Mouse (Mus musculus): ENCODE measurements at regions not wholly inside any gene's neighbourhood (a gene's known extent, or its start where the extent isn't known, plus 50 kb on each side); places are given as distances from the start of the nearest gene placed in this dataset.
"Not testable (repeated sequence)": the region's sequence is repeated elsewhere in the genome, so short reads cannot be mapped to it uniquely, and the experiment has no call there.

- no peak for DNase-seq
These were observed 1878.9 kb upstream of the Flrt2 start for GRCm38 (mm10) chr12:93812963-93813733.

DNA sequence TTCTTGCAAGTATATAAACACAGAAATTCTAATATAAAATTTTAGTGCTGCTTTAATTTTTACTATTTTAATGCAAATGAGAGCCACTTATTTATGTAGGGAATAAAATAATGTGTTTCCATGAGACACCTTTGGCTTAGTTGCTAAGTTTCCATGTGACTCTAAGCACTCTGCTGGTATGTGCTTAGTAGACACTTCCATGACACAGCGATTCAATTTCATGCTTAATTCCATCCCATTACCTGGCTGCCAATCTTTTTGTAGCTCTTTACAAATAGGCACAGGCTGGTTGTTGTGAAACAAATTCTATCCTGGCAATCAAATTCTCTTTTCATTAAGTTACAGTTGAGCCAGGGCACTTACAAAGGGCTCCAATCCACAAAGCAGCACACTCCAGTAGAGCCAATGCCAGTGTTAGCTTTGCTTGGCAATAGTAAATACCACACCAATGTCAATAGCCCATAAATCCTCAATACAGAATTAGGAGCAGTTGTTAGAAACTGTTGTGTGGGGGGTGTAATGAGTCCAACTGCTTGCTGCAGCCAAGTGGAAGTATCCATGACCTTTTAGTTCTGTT, 1841.0 kb upstream of the Flrt2 start:
- DNase-seq, result no peak

DNA sequence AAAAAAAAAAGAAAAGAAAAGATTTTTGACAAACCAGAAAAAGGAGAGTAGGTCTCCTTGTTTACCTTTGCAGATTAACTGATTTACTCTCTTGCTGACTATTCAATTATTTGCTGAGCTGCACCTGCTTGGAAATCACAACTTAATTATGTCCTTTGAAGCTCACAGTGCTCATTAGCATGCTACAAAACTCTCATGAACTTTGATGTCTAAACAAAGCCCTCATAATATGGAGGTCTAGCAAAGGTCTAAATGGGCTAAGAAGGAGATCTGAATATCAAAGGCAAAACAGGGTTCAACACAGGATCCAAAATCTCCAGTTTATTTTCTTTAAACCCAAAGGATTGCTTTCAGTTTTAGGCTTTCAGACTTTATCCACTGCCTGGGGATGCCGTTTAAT, 1840.4 kb upstream of the Flrt2 start:
- no peak for DNase-seq

DNA sequence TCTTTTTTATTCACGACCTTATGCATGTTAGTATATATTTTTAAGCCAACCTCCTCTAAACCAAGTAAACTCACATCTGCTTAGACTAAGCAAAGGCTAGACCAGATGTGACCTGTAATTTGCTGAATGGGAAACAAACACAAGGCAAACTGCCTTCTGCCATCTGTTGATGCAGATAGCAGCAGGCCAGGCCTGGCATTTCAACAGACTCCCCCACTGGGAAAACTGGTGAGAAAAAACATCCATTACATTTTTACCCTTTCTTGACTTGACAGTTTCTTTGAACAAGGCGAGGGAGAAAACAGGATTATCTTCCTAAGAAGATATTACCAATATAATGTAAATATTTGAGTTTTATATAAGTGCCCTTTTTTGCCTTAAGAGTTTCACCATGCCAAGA, 1806.1 kb upstream of the Flrt2 start:
- no peak for DNase-seq

GRCm38 (mm10) chr12:93890109-93890508, 1801.9 kb upstream of the Flrt2 start:
- no peak for DNase-seq

- not testable (repeated sequence) for DNase-seq
These were observed 1763.3 kb upstream of the Flrt2 start for GRCm38 (mm10) chr12:93928541-93929238.

DNA sequence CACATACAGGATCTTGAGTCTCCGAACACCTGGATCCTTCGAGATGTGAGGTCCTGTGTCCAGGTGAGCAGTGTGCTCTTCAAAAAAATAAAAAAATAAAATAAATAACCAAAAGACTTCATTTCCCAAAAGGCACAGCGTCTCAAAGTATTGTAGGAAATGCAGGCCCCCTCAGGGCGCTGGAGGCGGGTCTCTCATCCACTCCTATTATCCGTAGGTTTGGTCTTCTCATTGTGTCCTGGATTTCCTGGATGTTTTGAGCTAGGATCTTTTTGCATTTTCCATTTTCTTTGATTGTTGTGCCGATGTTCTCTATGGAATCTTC, 1762.8 kb upstream of the Flrt2 start:
- not testable (repeated sequence) for DNase-seq

DNA sequence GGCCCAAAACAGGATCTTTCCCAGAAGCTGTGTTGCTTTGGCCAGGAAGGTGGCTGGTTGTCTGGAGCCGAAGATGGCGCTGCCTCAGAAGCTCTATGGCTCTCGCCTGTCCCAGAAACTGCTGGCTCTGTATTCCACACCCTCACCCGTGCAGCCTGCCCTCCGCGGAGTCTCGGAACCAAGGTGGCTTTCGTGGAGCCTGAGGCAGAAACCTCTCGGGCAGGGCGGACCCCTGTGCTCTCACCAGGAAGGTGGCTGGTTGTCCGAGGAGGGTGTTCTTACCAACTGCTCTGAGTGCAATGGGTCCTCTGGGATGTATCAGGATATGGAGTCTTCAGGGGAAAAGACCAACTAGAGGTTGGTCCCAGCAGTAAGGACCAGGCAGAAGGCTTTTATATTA, 1761.8 kb upstream of the Flrt2 start:
- DNase-seq, result not testable (repeated sequence)

- DNase-seq, result no peak
These were observed 1731.2 kb upstream of the Flrt2 start for GRCm38 (mm10) chr12:93960869-93961268.

- DNase-seq, result no peak
These were observed 1710.7 kb upstream of the Flrt2 start for GRCm38 (mm10) chr12:93981307-93981706.

- no peak for DNase-seq
These were observed 1700.5 kb upstream of the Flrt2 start for GRCm38 (mm10) chr12:93991531-93991930.

- DNase-seq, result no peak
These were observed 1698.2 kb upstream of the Flrt2 start for GRCm38 (mm10) chr12:93993875-93994274.

GRCm38 (mm10) chr12:94015946-94016345, 1676.1 kb upstream of the Flrt2 start:
- no peak for DNase-seq

GRCm38 (mm10) chr12:94031364-94031763, 1660.7 kb upstream of the Flrt2 start:
- no peak for DNase-seq

- DNase-seq, result no peak
These were observed 1644.1 kb upstream of the Flrt2 start for GRCm38 (mm10) chr12:94047972-94048371.

GRCm38 (mm10) chr12:94057767-94058166, 1634.3 kb upstream of the Flrt2 start:
- DNase-seq, result no peak

DNA sequence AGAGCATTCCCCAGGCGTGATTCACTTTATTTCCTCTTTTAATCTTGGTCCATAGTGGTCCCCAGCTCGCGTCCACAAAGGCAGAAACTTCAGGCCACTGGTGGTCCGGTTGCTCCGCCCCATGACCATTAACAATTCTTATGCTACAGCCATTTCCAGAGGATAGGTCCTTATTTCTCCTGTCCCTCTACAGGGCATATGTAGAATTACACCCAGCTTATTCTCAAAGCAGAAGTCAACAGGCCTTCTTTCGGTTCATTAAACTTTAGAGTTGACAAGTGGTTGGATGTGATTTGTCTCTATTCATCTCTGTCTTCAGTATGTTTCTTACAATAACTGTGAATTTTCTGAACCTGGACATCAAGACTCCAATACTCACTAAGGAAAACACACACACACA, 1632.4 kb upstream of the Flrt2 start:
- DNase-seq, result no peak

GRCm38 (mm10) chr12:94060336-94060735, 1631.7 kb upstream of the Flrt2 start:
- no peak for DNase-seq

GRCm38 (mm10) chr12:94066444-94067152, 1625.4 kb upstream of the Flrt2 start:
- peak; percentile 35 for DNase-seq

DNA sequence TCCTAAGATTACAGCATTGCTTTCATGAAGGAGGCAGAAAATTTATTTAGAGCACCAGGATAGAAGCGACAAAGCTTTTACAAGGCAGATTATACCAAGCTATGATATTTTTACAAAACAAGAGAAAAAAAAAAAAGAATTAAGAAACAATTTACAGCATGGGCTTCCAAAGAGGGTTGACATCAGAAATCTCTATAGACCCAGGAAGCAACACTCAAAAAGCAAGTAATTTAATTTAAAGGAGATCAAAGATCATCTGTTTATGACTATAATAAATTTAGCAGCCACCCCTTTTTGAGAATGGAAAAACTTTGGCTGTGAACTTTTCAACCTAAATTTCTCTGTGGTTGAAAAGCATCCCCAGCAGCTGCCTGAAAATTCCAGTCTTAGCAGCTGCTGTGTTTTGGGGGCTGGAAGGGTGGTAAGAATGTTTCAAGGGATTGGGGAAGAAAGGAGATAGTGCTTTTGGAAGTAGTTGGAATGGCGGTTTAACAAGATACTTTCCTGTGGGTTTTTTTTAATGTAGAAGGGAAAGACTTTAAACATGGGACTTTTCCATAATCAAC, 1621.0 kb upstream of the Flrt2 start:
- DNase-seq, result no peak

DNA sequence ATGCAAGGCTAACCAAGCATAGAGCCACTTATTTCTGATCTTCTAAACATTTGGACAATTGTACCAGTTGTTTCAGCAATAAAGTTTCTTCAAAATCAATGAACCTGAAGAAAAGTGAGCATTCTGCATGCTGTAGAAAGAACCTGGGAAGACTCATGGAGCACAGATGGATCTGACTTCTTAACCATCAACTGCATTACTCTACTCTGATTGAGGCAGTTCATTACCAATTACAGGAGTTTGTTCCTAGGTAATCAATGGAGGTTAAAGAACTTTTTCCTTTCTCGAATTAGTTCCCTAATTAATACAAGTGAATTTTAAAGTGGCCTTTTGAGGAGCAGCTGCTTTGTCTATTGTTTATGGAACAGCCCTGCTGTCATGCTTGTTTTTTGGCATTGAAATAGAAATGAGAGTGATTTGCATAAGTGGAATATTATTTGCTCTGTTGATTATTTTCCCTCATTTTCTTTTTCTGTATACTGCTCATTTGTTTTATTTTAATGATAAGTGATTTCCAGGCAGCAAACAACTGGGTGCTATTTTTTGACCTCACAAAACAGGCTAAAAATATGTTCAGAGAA, 1586.4 kb upstream of the Flrt2 start:
- DNase-seq, result no peak

GRCm38 (mm10) chr12:94150143-94150542, 1541.9 kb upstream of the Flrt2 start:
- no peak for DNase-seq

Measured in liver (tissue).